Mouse (Mus musculus): ENCODE measurements around the gene P4hb. TPM values are rescaled to one million over a fixed set of nuclear protein-coding genes. Genes with fewer than 3 reads are reported as not detected.

Gene P4hb
- polyA plus RNA-seq, 1 experiment = 338 TPM

- Histone ChIP-seq H3K36me3 (ENCODE audit: control insufficient read depth, insufficient read depth, low read length, poor library complexity, severe bottlenecking) (no peaks in the 10 kb centered on the region), H3K27me3 (ENCODE audit: control insufficient read depth, insufficient read depth, low read length, poor library complexity, severe bottlenecking) (0 out of 2 replicates have a peak, but pooled peaks cover 1% of the 10 kb centered on the region), H3K9ac (ENCODE audit: low read depth, poor library complexity, severe bottlenecking) (no peak overlapping the region), H3K4me1 (ENCODE audit: control insufficient read depth, insufficient read depth, low read length) (no peaks in the 10 kb centered on the region), H3K4me3 (ENCODE audit: low read depth, low read length) (no peak overlapping the region), H3K9me3 (replicated peaks; ENCODE audit: control insufficient read depth, insufficient read depth, low read length, poor library complexity, severe bottlenecking) (no peaks in the 10 kb centered on the region), H3K27ac (ENCODE audit: insufficient read depth, low read length) (no peak overlapping the region)
- TF ChIP-seq CTCF (IDR thresholded peaks at IDR 0.05; ENCODE audit: low read depth, low read length) = no peak
- TF ChIP-seq EP300 (IDR thresholded peaks at IDR 0.05; ENCODE audit: insufficient read depth, low read depth, low read length) = no peak
- no peak for TF ChIP-seq POLR2A (IDR thresholded peaks at IDR 0.05; ENCODE audit: insufficient read depth, low read length)
These were observed 39.0 kb downstream of the P4hb start for GRCm38 (mm10) chr11:120534093-120534492.

- Histone ChIP-seq H3K4me3 (ENCODE audit: low read depth, low read length) (no peak overlapping the region), H3K4me1 (ENCODE audit: control insufficient read depth, insufficient read depth, low read length) (no peaks in the 10 kb centered on the region), H3K36me3 (ENCODE audit: control insufficient read depth, insufficient read depth, low read length, poor library complexity, severe bottlenecking) (no peaks in the 10 kb centered on the region), H3K27me3 (ENCODE audit: control insufficient read depth, insufficient read depth, low read length, poor library complexity, severe bottlenecking) (0 out of 2 replicates have a peak, but pooled peaks cover 1% of the 10 kb centered on the region), H3K9ac (ENCODE audit: low read depth, poor library complexity, severe bottlenecking) (no peak overlapping the region), H3K27ac (ENCODE audit: insufficient read depth, low read length) (no peak overlapping the region), H3K9me3 (replicated peaks; ENCODE audit: control insufficient read depth, insufficient read depth, low read length, poor library complexity, severe bottlenecking) (no peaks in the 10 kb centered on the region)
- TF ChIP-seq EP300 (IDR thresholded peaks at IDR 0.05; ENCODE audit: insufficient read depth, low read depth, low read length) (no peak), CTCF (IDR thresholded peaks at IDR 0.05; ENCODE audit: low read depth, low read length) (no peak), POLR2A (IDR thresholded peaks at IDR 0.05; ENCODE audit: insufficient read depth, low read length) (no peak)
These were observed 41.4 kb downstream of the P4hb start for GRCm38 (mm10) chr11:120531646-120532045.

- Histone ChIP-seq H3K27me3 (ENCODE audit: control insufficient read depth, insufficient read depth, low read length, poor library complexity, severe bottlenecking) (0 out of 2 replicates have a peak, but pooled peaks cover 1% of the 10 kb centered on the region), H3K9ac (ENCODE audit: low read depth, poor library complexity, severe bottlenecking) (peak within 1 kb of the TSS; percentile 50), H3K4me1 (ENCODE audit: control insufficient read depth, insufficient read depth, low read length) (no peaks in the 10 kb centered on the region), H3K36me3 (ENCODE audit: control insufficient read depth, insufficient read depth, low read length, poor library complexity, severe bottlenecking) (no peaks in the 10 kb centered on the region), H3K27ac (ENCODE audit: insufficient read depth, low read length) (no peak within 1 kb of the TSS), H3K4me3 (ENCODE audit: low read depth, low read length) (peak within 1 kb of the TSS; percentile 59), H3K9me3 (replicated peaks; ENCODE audit: control insufficient read depth, insufficient read depth, low read length, poor library complexity, severe bottlenecking) (no peaks in the 10 kb centered on the region)
- TF ChIP-seq POLR2A (IDR thresholded peaks at IDR 0.05; ENCODE audit: insufficient read depth, low read length) = no peak
- TF ChIP-seq CTCF (IDR thresholded peaks at IDR 0.05; ENCODE audit: low read depth, low read length) = no peak
- TF ChIP-seq EP300 (IDR thresholded peaks at IDR 0.05; ENCODE audit: insufficient read depth, low read depth, low read length) = no peak
These were observed 42.7 kb downstream of the P4hb start, which contains the start of gene Gcgr for GRCm38 (mm10) chr11:120530085-120530964. Gcgr (plus strand) TSS chr11:120530699.

GRCm38 (mm10) chr11:120528903-120529302 is 44.1 kb downstream of the P4hb start:
- 0 out of 2 replicates have a peak, but pooled peaks cover 1% of the 10 kb centered on the region for H3K27me3 ChIP-seq (ENCODE audit: control insufficient read depth, insufficient read depth, low read length, poor library complexity, severe bottlenecking)
- no peak overlapping the region for H3K4me3 ChIP-seq (ENCODE audit: low read depth, low read length)
- TF ChIP-seq CTCF (IDR thresholded peaks at IDR 0.05; ENCODE audit: low read depth, low read length) = no peak
- TF ChIP-seq EP300 (IDR thresholded peaks at IDR 0.05; ENCODE audit: insufficient read depth, low read depth, low read length) = no peak
- no peak for TF ChIP-seq POLR2A (IDR thresholded peaks at IDR 0.05; ENCODE audit: insufficient read depth, low read length)
- no peak overlapping the region for H3K27ac ChIP-seq (ENCODE audit: insufficient read depth, low read length)
- no peak overlapping the region for H3K9ac ChIP-seq (ENCODE audit: low read depth, poor library complexity, severe bottlenecking)
- no peaks in the 10 kb centered on the region for H3K4me1 ChIP-seq (ENCODE audit: control insufficient read depth, insufficient read depth, low read length)
- no peaks in the 10 kb centered on the region for H3K9me3 ChIP-seq (replicated peaks; ENCODE audit: control insufficient read depth, insufficient read depth, low read length, poor library complexity, severe bottlenecking)
- no peaks in the 10 kb centered on the region for H3K36me3 ChIP-seq (ENCODE audit: control insufficient read depth, insufficient read depth, low read length, poor library complexity, severe bottlenecking)

GRCm38 (mm10) chr11:120527690-120528354 is 45.2 kb downstream of the P4hb start:
- TF ChIP-seq CTCF (IDR thresholded peaks at IDR 0.05; ENCODE audit: low read depth, low read length) (no peak), EP300 (IDR thresholded peaks at IDR 0.05; ENCODE audit: insufficient read depth, low read depth, low read length) (no peak), POLR2A (IDR thresholded peaks at IDR 0.05; ENCODE audit: insufficient read depth, low read length) (no peak)
- Histone ChIP-seq H3K9ac (ENCODE audit: low read depth, poor library complexity, severe bottlenecking) (no peak overlapping the region), H3K36me3 (ENCODE audit: control insufficient read depth, insufficient read depth, low read length, poor library complexity, severe bottlenecking) (no peaks in the 10 kb centered on the region), H3K4me3 (ENCODE audit: low read depth, low read length) (no peak overlapping the region), H3K27ac (ENCODE audit: insufficient read depth, low read length) (no peak overlapping the region), H3K9me3 (replicated peaks; ENCODE audit: control insufficient read depth, insufficient read depth, low read length, poor library complexity, severe bottlenecking) (no peaks in the 10 kb centered on the region), H3K27me3 (ENCODE audit: control insufficient read depth, insufficient read depth, low read length, poor library complexity, severe bottlenecking) (0 out of 2 replicates have a peak, but pooled peaks cover 1% of the 10 kb centered on the region), H3K4me1 (ENCODE audit: control insufficient read depth, insufficient read depth, low read length) (no peaks in the 10 kb centered on the region)
